Mouse (Mus musculus) v-Abl transformed pro-B cells (cell line): ENCODE data around the gene Nmnat3.

Experiments
- in situ Hi-C, 2 experiments: fragments of 400-800 bp; cut with MboI; formaldehyde crosslinking; loops; one replicate each; pipeline ENCODE4 v1.15.1; 2025; ENCODE audit not compliant: unreplicated experiment in 2 of 2

Gene Nmnat3

DNA sequence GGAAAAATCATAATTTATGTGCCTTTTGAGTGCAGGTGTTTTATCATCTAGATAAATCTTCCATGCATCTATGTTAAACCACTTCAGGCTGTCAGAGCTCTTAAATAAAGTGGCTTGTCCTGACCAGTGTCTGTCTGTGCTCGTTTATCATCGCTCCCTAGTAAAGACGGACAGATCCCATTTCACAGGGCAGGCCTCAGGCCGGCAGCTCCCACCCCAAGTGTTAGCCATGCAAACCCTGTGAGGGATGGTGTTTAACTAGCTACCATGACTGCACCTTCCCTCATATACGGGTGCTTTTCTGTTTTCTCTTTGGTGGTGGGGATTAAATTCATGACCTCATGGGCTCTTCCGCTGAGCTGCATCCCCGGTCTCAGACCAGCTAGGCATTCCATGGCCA is 13.3 kb downstream of the Nmnat3 start:
- in situ Hi-C loops: loop anchor here in 1 of 2 experiments (25.0 kb wide), 1 partner anchor 687 kb away; the partner anchor contains the start of gene Faim

DNA sequence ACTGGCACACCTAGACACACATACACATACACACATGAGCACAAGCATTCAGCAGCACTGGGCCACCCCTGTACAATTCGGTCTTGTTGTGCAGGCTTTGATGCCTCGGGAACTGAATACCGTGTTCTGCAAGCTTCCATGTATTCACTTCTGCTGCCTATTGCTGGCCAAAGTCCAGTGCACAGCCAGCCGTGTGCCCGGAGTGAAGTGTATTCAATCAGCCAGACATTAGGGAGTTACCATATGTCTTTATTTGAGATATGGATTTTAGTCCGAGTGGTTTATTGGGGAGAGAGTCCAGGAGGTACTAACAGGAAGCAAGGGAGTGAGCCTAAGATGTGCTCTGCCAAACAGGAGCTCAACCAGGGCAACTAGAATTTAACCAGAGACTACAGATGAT is 19.8 kb downstream of the Nmnat3 start:
- in situ Hi-C loops: loop anchor here in 1 of 2 experiments (25.0 kb wide), 1 partner anchor 680 kb away; the partner anchor contains the start of gene Faim

DNA sequence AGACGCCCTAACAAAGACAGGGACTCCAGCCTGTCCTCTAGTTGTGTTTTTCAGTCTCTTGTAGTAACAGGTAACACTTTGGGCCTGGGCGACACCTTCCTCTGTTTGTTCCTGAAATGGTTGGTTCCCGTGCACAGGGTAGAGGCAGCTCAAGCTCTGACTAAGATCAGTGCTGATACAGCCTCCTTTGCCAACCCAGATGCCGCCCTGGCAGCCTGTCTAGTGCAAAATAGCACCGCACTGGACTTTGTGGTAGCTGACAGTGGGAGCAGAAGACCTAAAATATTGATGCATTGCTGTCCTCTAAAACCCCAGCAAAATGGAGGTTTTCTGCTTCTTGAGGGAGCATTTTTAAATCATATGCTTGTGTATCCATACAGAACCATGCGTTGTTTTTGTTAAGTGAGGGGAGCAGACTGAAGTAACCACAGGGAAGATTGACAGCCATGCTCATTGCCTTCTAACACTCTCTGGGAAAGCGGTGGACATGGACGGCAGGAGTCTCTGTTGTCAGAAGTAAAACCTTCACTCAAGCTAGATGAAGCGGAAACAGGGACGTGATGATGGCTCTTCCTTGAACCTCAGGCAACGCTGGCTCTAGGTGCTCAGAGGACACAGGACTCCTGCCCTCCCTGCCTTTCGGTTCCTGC is 24.2 kb downstream of the Nmnat3 start:
- in situ Hi-C loops: loop anchor here in 1 of 2 experiments (25.0 kb wide), 1 partner anchor 676 kb away; the partner anchor contains the start of gene Faim

DNA sequence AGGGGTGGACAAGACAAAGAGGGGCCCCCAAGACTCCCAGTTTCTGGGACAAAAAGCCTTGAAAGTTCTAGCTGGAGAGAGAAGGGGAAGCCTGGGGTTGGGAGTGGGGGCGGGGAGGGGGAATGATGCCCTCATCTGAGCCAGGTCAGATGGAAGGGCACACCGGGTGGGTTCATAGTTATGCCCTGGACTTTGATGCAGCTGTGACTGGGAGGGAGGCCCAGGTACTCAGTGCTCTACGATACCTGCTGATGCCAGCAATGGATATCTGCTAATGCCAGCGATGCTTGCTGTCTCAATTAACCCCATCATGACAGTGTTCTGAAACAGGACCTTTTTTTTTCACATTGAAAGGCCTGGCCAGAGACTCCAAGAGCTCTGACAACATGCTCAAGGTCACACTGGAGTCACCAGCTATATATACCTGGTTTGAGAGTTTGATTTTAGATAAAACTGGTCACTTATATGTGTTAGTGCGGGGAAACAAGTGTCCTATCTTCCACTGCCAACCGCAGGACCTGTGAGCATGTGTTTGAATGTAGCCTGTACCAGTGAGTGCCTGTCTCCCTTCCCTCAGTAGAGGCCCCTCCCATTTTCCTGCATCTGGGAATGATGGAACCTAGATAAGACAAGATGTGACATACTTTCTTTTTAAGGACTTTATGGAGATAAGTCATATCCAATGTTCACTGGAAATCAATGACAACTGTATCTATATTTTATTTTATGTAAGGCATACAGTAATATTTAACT is 25.6 kb downstream of the Nmnat3 start:
- in situ Hi-C loops: loop anchor here in 1 of 2 experiments (25.0 kb wide), 1 partner anchor 675 kb away; the partner anchor contains the start of gene Faim

DNA sequence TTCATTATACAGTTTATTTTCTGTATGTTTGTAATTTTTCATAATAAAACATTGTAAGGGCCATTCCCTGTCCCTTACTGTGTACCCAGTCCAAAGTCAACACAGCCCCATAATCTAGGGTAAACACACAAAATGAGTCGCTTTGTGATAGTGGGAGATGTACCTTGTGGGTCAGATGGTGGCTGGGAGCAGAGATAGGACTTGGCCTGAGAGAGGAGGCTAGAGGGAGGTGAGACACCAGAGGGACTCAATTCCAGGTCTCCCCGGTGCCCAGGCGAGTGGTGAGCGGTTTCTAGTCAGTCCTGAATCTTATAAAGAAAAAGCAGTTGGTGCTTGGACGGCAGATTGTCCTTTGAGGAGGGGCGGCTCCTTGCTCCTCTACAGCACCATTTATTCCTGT is 26.4 kb downstream of the Nmnat3 start:
- in situ Hi-C loops: loop anchor here in 1 of 2 experiments (25.0 kb wide), 1 partner anchor 674 kb away; the partner anchor contains the start of gene Faim

DNA sequence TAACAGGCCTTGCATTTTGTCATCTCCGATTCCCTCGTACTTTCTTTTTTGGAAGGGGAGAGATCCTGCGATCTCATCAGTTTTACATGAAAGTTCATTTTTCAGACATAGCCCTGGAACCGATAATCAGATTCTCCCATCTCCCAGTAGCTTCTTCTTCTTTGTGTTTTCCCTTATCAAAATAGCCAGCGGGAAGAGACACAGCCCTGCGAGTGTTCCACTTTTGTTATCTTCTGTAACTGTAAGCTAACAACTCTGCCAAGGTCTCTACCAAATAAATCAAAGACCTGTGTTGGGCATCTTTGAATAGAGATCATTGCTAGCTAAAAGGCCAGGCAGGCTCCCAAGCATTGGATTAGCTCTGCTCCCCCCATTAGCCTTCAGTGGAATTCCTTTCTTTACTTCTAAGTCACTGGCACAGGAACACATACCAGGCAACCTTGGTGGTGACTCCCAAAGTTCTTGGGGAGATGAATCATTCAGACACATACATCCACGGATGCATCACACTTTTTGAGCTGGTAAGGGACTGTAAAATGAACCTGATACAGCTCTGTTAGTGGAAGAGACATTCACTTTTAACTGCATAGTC is 26.9 kb downstream of the Nmnat3 start:
- in situ Hi-C loops: loop anchor here in 1 of 2 experiments (25.0 kb wide), 1 partner anchor 673 kb away; the partner anchor contains the start of gene Faim

DNA sequence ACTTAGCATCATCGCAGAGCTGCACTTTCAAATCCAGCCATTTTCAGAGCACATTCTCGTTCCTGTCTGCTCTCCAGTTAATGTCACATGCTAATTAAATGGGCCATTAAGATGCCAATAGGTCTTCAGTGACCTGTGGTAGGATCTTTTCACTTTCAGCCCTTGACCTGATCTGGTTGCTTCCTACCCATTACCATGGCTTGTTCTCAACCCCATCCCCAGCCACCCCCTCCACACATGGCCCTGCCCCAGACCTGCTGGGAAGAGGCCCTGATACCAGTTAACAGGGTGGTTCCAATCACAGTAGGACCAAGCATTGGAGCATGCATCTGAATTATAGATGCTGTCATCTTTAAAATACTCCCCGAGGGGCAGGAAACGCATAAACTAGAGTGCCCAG is 30.7 kb downstream of the Nmnat3 start:
- in situ Hi-C loops: loop anchor here in 1 of 2 experiments (25.0 kb wide), 1 partner anchor 669 kb away; the partner anchor contains the start of gene Faim

DNA sequence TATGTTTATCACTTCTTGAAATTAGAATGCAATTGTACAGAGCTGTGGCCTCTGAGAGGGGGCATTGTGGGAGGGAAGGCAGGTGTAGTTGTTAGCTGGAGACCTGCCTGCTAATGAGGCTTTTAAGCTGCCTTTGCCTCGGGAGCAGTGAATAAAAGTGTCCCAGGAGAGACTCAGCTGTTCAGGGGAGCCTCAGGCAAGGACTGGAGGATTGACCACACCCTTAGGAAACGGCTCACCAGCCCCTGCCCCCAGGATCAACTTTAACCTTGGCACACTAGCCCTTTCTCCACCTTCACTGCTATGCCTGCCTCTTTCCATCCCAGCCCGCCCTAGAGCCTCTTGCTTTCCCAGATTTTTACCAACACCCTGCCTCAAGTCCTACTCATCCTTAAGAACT is 31.6 kb downstream of the Nmnat3 start:
- in situ Hi-C loops: loop anchor here in 1 of 2 experiments (25.0 kb wide), 1 partner anchor 668 kb away; the partner anchor contains the start of gene Faim

DNA sequence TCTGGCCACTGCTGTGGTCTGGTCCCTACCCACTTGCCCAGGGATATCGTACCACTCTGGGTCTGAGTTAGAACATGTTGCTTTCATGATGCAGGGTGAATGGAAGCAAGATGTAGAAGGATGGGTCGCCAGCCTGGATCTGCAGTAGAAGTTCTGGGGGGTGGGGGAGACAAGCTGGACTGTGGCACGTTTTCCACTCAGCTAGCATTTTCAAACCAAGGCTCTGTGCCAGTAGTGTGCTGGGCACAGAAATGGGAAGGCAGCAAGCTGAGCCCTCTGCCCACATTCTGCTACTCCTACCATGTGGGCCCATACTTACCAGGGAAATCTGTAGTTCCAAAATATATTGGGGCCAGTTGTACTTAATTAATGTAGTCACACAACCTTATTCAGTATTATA is 33.5 kb downstream of the Nmnat3 start:
- in situ Hi-C loops: loop anchor here in 1 of 2 experiments (25.0 kb wide), 1 partner anchor 667 kb away; the partner anchor contains the start of gene Faim

DNA sequence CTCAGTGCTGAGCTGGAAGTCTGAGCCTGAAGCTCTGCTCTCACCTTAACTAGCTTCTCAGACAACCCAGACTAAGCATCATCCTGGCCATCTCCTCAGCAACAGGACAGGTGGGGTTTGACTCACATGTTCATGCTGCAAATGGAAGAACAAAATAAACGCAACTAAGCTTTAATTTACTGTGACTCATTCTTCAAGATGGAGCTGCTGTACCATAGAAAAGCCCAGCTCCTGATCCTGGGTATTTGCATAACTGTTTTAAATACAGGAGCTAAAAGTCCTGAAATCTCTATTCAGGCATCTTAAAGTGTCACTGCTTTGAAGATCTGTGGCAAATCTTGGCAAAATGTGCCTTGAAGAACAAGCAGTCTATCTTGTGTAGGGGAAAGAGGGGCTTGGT is 38.9 kb downstream of the Nmnat3 start:
- in situ Hi-C loops: no loop called here

DNA sequence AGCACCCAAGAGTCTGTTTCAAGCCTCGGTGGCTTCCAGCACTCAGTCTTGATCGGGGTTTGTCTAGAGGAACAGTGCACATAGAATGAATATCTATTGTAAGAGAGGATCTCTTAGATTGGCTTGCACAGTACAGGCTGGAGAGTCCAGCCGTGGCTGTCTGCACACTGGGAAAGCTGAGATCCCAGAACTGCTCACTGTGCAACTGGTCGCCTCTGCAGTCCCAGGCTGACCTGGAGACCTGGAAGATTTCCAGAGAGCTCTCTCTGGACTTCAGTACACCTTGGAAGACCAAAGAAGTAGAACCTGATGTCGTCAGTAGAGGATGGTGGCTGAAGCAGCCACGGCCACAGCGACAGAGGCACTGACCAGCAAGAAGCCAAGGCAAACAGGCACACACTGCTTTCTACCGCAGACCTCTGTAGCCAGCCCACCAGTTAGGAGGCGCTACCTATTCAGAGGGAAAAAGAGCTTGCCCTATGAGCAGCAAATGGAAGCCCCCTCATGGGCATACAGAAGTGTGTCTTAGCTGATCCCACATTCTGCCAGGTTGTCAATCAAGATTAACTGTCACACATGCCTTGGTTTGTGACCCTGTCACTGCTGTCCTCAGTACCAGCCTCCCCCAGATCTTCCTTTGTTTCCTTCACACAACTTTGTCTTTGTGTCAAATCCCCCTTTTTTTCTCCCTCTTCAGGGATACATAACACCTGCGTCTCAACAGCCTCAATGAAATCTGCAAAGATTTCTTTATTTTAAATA is 41.4 kb downstream of the Nmnat3 start:
- in situ Hi-C loops: no loop called here

DNA sequence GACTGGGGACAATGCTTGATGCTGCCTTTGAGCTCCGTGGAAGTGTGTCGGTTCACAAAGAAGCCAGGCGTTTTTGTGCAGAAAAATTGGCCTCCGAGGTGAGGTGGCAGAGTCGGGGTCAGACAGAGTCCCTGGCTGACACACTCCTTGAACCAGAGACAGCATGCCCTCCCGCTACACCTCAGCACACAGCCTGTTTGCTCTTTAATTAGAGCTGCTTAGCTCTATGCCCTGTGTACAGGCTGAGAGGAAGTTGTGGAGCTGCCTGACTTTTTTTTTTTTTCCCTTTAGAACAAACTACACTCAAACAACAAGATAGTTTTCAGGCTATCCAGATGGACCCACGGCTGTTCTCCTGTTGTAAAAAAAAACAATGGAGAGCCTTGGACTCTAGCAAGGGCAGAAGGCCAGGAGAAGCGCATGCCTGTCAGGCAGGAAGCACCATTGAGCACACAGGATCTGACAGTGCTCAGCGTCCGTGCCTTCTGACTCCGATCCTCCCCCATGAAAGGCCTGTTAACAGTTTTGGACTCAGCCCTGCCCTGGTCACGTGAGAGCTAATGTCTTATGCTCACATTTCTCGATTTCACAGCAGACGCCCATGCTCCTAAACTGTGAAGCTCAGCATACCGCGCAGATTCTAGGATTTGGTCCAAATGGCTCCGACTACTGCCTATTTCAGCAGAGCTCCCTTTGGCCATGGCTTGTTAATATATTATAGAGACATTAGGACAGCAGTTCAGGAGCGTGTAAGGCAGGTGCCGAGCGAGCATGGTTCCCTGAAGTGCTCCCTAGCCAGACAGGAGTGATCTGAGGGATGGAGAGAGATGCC is 42.3 kb downstream of the Nmnat3 start:
- in situ Hi-C loops: no loop called here

DNA sequence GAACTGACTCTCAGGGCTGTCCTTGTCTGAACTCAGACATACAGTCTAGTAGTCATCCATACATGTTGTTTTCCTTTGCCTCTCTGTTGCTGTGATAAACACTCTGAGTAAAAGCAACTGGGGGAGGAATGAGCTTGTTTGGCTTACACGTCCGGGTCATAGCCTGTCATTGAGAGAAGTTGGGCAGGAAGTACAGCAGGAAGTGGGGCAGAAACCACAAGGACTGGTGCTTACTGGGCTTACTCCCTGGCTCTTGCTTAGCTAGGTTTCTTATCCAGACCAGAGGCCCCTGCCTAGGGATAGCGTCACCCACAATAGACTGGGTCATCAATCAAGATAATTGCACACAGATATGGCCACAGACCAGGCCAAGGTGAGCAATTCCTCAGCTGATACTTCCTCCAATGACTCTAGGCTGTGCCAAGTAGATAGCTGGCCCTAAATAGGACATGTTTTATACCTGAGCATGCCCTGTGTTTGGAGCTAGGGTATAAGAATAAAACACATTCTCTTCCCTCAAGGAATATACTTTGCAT is 46.1 kb downstream of the Nmnat3 start:
- in situ Hi-C loops: no loop called here

DNA sequence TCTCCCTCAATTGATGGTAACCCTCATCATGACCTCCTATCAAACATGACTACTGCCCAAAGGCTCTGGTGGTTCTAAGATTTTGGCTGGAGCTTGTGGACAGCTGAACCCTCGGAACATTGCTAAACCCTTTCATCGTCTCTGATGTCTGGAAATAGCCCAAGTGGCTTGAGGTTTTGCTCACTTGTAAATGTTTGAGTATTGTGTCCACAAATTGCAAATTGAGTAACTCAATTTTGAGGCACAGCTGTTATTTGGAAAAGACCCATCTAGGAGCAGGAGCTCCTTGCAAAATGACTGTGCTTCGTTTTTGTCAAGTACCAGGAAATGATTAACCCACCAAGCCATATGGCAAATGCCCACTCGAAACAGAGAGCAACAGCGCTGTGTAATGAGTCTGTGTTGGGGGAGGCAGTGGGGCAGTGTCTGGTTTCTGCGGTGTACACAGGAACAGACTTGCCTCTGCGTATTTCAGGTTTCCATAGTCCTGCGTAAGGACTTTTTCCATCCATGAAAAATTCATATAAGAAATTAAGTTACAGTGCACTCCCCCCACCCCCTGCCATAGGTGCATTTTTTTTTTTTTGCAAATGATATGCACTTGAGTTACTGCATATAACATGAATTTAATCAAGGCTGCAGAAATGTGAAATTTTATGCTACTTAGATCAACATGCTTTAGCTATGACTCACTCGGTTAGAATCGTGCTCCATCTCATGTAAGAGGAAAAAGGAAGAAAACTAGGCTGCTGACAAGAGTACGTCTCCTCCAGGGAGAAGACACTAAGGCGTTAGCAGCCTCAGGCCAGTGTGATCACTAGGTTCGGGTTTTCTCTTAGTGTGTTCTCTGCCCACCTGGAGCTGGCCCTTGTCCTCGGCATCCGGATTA is 50.9 kb downstream of the Nmnat3 start:
- in situ Hi-C loops: no loop called here

DNA sequence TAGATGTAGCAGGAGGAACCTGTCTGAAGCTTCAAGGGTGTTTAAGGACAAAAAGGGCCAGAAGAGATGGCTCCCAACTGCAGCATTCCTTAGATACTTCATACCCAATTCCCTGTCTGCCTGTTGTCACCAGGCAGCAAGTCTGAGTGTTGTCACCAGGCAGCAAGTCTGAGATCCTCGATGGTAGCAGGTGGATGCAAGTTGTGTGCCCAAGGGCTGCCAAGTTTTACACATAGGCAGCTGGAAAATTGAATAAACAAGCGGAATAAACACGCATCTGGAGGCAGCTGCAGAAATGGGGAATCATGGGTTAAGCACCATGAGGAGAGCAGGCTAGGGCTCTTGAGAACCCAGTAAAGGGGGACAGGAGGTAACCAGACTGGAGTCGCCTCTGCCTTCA is 52.7 kb downstream of the Nmnat3 start:
- in situ Hi-C loops: no loop called here

DNA sequence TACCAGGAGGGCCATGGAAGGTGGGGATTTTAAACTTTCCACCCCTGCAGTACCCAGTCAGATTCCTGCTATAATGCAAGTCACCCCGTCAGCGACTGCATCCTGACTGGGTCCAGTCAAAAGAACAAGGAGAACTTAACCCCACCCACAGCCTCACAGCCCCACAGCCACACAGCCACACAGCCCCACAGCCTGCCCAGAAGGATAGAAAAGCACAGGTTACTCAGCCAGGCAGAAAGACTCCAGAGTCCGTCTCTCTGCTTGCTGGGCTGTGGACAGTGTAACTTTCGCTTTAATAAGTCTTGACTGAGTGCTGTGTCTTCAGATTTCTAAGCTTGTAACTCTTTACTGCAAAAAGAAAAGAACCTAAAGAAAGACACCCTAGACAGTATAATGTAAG is 53.2 kb downstream of the Nmnat3 start:
- in situ Hi-C loops: no loop called here

DNA sequence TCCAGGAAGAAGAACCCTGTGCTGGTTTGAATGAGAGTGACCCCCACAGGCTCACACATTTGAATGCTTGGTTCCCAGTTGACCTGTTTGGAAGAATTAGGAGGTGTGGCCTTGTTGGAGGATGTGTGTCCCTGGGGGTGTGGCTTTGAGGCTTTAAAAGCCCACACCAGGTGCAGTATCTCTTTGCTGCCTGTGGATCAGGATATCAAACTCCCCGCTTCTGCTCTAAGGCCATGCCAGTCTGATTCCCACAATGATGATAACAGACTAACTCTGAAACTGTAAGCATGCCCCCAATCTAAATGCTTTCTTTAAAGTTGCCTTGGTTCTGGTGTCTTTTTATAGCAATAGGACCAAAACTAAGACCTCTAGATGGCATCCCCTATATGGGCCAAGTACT is 58.6 kb downstream of the Nmnat3 start:
- in situ Hi-C loops: no loop called here

DNA sequence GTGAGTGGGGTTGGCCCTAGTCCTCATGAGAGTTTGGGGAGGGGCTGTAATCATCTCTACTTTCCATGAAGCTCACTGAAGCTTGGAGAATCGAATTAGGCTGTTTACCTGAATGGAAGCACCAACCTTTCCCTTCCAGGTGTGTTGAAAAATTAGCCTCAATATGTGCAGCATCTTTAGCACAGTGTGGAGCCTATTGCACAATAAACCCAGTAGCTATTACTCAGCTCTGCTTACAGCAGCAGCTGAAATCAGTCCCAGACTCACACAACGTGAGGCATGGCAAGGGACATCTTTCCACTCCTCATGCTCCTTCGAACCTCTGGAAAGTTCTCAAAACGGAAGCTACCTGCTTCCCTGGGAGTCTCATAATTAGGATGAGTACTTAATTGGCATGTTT is 59.0 kb downstream of the Nmnat3 start:
- in situ Hi-C loops: no loop called here
